ENCODE assay signal across 8 mouse cellular contexts in the genomic region with DNA sequence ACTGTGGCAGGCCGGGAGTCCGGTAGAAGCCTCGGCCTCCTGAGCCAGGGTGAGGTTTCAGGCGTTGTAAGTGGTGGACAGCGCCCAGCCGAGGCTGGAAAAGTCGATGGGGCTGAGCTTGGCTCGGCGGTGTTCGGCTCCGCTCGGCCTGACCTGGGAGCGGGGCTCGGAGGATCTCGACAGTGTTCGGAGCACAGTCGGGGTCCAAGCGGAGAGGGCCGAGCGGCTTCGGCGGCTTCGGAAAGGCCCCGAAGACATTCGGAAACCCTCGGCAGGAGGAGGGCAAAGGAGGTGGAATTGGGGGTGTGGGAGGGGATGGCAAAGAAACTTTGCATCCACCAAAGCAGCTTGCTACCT. TPM values are rescaled to one million over a fixed set of nuclear protein-coding genes. Genes with fewer than 3 reads are reported as not detected.
DNase-seq lines count a peak whose midpoint lies in the region; ATAC-seq and TF ChIP-seq lines count a peak whose summit lies in the region.

No protein-coding gene starts in this region.

- ATAC-seq in hematopoietic stem cell, adult 5-6 weeks (replicated peaks in 1 of 2; ENCODE audit: insufficient read depth in 1 of 2, low FRiP score in 2 of 2, low TSS enrichment in 1 of 2, low read depth in 1 of 2, poor library complexity in 2 of 2, severe bottlenecking in 2 of 2) = peak; percentile 82

- in situ Hi-C loops in ES-E14 (cut with MboI; ENCODE audit: low sequenced_read_pairs in 2 of 2, unreplicated experiment in 2 of 2) = no loop called here

- no peaks in the 10 kb centered on the region for H3K9me3 ChIP-seq in ES-E14 (ENCODE audit: control insufficient read depth, insufficient read depth, low read depth, low read length)

- DNase-seq in ES-E14 (ENCODE audit: low read depth, low spot score) = peak; percentile 63
- peak; percentile 95 for DNase-seq in cerebellum, adult 9-11 months
- peak; percentile 77 to 90 for DNase-seq in frontal cortex, postnatal 10 days (ENCODE audit: low spot score in 2 of 2)
- peak; percentile 87 to 91 for DNase-seq in layer of hippocampus, adult 8-10 months (ENCODE audit: low spot score in 2 of 2)
- DNase-seq in lung, adult 18-20 months = peak; percentile 75 to 80
- DNase-seq in ovary, postnatal 10 days (ENCODE audit: low spot score) = peak; percentile 92
- peak; percentile 40 to 43 for DNase-seq in thymus, postnatal 36 days

- no peak overlapping the region for H3K4me3 ChIP-seq in ES-E14 (ENCODE audit: insufficient read depth in 1 of 2, low read depth in 1 of 2, low read length in 2 of 2, poor library complexity in 1 of 2, severe bottlenecking in 1 of 2)

- no peaks in the 10 kb centered on the region; the same call in 1 of the 2 replicates for H3K36me3 ChIP-seq in ES-E14 (ENCODE audit: control insufficient read depth, insufficient read depth, low read length, poor library complexity, severe bottlenecking)

- no peak overlapping the region for H3K9ac ChIP-seq in ES-E14 (ENCODE audit: insufficient read depth, low read depth, low read length, poor library complexity, severe bottlenecking)

- no peak overlapping the region for H3K27ac ChIP-seq in ES-E14 (ENCODE audit: insufficient read depth, low read depth, low read length, poor library complexity, severe bottlenecking)

- H3K4me1 ChIP-seq in ES-E14 (ENCODE audit: control insufficient read depth in 2 of 2, insufficient read depth in 2 of 2, low read length in 2 of 2, poor library complexity in 1 of 2) = peaks cover 0 to 2% of the 10 kb centered on the region in 2 experiments; a peak in 2 of 4 replicates

TF ChIP-seq in ES-E14, 5 proteins besides CTCF, POLR2A, EP300 and RAD21:
- TF ChIP-seq CHD2 (IDR thresholded peaks at IDR 0.05; ENCODE audit: low read depth, low read length) (no peak), ZC3H11A (IDR thresholded peaks at IDR 0.05; ENCODE audit: borderline replicate concordance, low read depth, low read length) (no peak), ZNF384 (IDR thresholded peaks at IDR 0.05; ENCODE audit: low read depth, low read length) (no peak), MAFK (IDR thresholded peaks at IDR 0.05; ENCODE audit: insufficient read depth, low read depth, low read length) (no peak), HCFC1 (IDR thresholded peaks at IDR 0.05; ENCODE audit: borderline replicate concordance, insufficient read depth, low read length) (no peak)

RNA-seq across cellular contexts. Expression of gene Gnao1, which starts 3.6 kb away (rescaled TPM):
- 1.1 and 1.7 TPM in 2 replicates for total RNA-seq in ES-E14 (2012; rRNA removed)
- not detected in 2 replicates for total RNA-seq in hematopoietic stem cell, adult 5-6 weeks (2017)
- total RNA-seq in layer of hippocampus, adult 8-10 months (2022) = 100 to 1,000 TPM; 634 to 668 (median 642) TPM

Comparison
In these comparisons a context has a peak if more than half of its experiments do, and no peak if none do; other contexts are left out.
1. DNase-seq: peak in every context shown above with its lines; median percentile 95 in cerebellum, adult 9-11 months; 92 in ovary, postnatal 10 days; 89 in layer of hippocampus, adult 8-10 months; 84 in frontal cortex, postnatal 10 days; 78 in lung, adult 18-20 months; 63 in ES-E14; 42 in thymus, postnatal 36 days.
2. RNA of gene Gnao1, which starts 3.6 kb away (total RNA-seq): 634 to 668 TPM in layer of hippocampus, adult 8-10 months; 1.1 to 1.7 TPM in ES-E14 and not detected in hematopoietic stem cell, adult 5-6 weeks; every median in the first group is over 100 times any median in the second.